ENCODE assay signal across 8 mouse cellular contexts in genomic region chr12:101975167-101975600, GRCm38 (mm10). TPM values are rescaled to one million over a fixed set of nuclear protein-coding genes. Genes with fewer than 3 reads are reported as not detected.
DNase-seq lines count a peak whose midpoint lies in the region; ATAC-seq lines count a peak whose summit lies in the region.

No protein-coding gene starts in this region.

- no peaks in the 10 kb centered on the region for H3K9me3 ChIP-seq in megakaryocyte, embryonic 14.5 days
- H3K9me3 ChIP-seq in hindbrain, embryonic 13.5 days = no peaks in the 10 kb centered on the region
- no peaks in the 10 kb centered on the region for H3K9me3 ChIP-seq in midbrain, embryonic 11.5 days (ENCODE audit: control insufficient read depth, low read length)

- H3K4me2 ChIP-seq in hindbrain, embryonic 13.5 days = peak overlapping the region; percentile 82
- peak overlapping the region; percentile 77 for H3K4me2 ChIP-seq in midbrain, embryonic 11.5 days

- H3K27me3 ChIP-seq in megakaryocyte, embryonic 14.5 days (replicated peaks) = no peaks in the 10 kb centered on the region
- no peaks in the 10 kb centered on the region for H3K27me3 ChIP-seq in hindbrain, embryonic 13.5 days
- no peaks in the 10 kb centered on the region for H3K27me3 ChIP-seq in midbrain, embryonic 11.5 days (ENCODE audit: control insufficient read depth, insufficient read depth, low read length)

- ATAC-seq in megakaryocyte, adult 5-6 weeks (ENCODE audit: poor library complexity, severe bottlenecking) = no peak; the same call in 1 of the 2 replicates
- ATAC-seq in hindbrain, embryonic 13.5 days (ENCODE audit: low FRiP score) = peak; percentile 69
- ATAC-seq in midbrain, embryonic 11.5 days (ENCODE audit: low FRiP score) = no peak

- peak; percentile 60 for DNase-seq in adrenal gland, adult 8-10 months
- no peak for DNase-seq in adrenal gland, adult 18-20 months (ENCODE audit: low spot score in 2 of 2)
- DNase-seq in midbrain, embryonic 11.5 days (ENCODE audit: low spot score, missing footprints) = no peak
- DNase-seq in right cerebral cortex, postnatal 10 days (ENCODE audit: low spot score in 2 of 2) = no peak
- DNase-seq in adrenal gland, postnatal 36 days = no peak

- H3K4me1 ChIP-seq in megakaryocyte, embryonic 14.5 days = peaks cover 67% of the 10 kb centered on the region
- peaks cover 37% of the 10 kb centered on the region for H3K4me1 ChIP-seq in hindbrain, embryonic 13.5 days (replicated peaks)
- H3K4me1 ChIP-seq in midbrain, embryonic 11.5 days (ENCODE audit: control insufficient read depth, insufficient read depth, low read length) = peaks cover 9% of the 10 kb centered on the region

- peaks cover 37% of the 10 kb centered on the region for H3K36me3 ChIP-seq in megakaryocyte, embryonic 14.5 days (replicated peaks; ENCODE audit: low read length)
- H3K36me3 ChIP-seq in hindbrain, embryonic 13.5 days = peaks cover 3% of the 10 kb centered on the region
- H3K36me3 ChIP-seq in midbrain, embryonic 11.5 days (ENCODE audit: control insufficient read depth, insufficient read depth, low read length) = no peaks in the 10 kb centered on the region

- peak overlapping the region; percentile 94 for H3K27ac ChIP-seq in hindbrain, embryonic 13.5 days
- H3K27ac ChIP-seq in midbrain, embryonic 11.5 days (ENCODE audit: low read depth, low read length) = peak overlapping the region; percentile 68

- peak overlapping the region; percentile 100 for H3K4me3 ChIP-seq in megakaryocyte, embryonic 14.5 days (replicated peaks)
- peak overlapping the region; percentile 87 for H3K4me3 ChIP-seq in hindbrain, embryonic 13.5 days
- peak overlapping the region; percentile 89 for H3K4me3 ChIP-seq in midbrain, embryonic 11.5 days (ENCODE audit: low read depth, low read length)

- WGBS in hindbrain, embryonic 13.5 days = 0% methylated on average over 23 of the region's 23 CpGs
- under 1% methylated on average over 22 of the region's 23 CpGs for WGBS in midbrain, embryonic 11.5 days

- H3K9ac ChIP-seq in hindbrain, embryonic 13.5 days = peak overlapping the region; percentile 96
- peak overlapping the region; percentile 73 for H3K9ac ChIP-seq in midbrain, embryonic 11.5 days (ENCODE audit: low read length)

RNA-seq across cellular contexts. Expression of gene Cpsf2, which starts 0.6 kb away (rescaled TPM):
- 10 to 100 TPM; 33.5 to 39.0 (median 37.2) TPM for total RNA-seq in adrenal gland, adult 8-10 months (2022)
- total RNA-seq in adrenal gland, adult 18-20 months (2021) = 10 to 100 TPM; 25.3 to 36.3 TPM
- polyA plus RNA-seq in megakaryocyte, embryonic 14.5 days (2012; ENCODE audit: insufficient read depth, low replicate concordance) = 2.3 and 4.4 TPM in 2 replicates
- 28.0 and 29.3 TPM in 2 replicates for total RNA-seq in megakaryocyte, adult 5-6 weeks (2015)
- 43.3 and 45.3 TPM in 2 replicates for total RNA-seq in megakaryocyte, adult 5-6 weeks (2017)
- 33.8 and 34.6 TPM in 2 replicates for polyA plus RNA-seq in hindbrain, embryonic 13.5 days (2015; fragmentation: Nextera tagmentation; extraction: Ambion mirVana)
- polyA plus RNA-seq in midbrain, embryonic 11.5 days (2014; fragmentation: Nextera tagmentation; extraction: Ambion mirVana) = 45.4 and 49.9 TPM in 2 replicates
- total RNA-seq in adrenal gland, postnatal 36 days (2021) = 10 to 100 TPM; 36.3 to 41.6 TPM

RNA-seq across cellular contexts. Expression of gene Atxn3, which starts 17.1 kb away (rescaled TPM):
- 10 to 100 TPM; 17.7 to 24.6 (median 20.9) TPM for total RNA-seq in adrenal gland, adult 8-10 months (2022)
- total RNA-seq in adrenal gland, adult 18-20 months (2021) = 10 to 100 TPM; 15.1 to 18.4 TPM
- 0.38 TPM in 1 of 2 replicates, not detected in the other for polyA plus RNA-seq in megakaryocyte, embryonic 14.5 days (2012; ENCODE audit: insufficient read depth, low replicate concordance)
- total RNA-seq in megakaryocyte, adult 5-6 weeks (2015) = 24.4 and 26.8 TPM in 2 replicates
- 51.3 and 53.4 TPM in 2 replicates for total RNA-seq in megakaryocyte, adult 5-6 weeks (2017)
- 12.5 and 13.7 TPM in 2 replicates for polyA plus RNA-seq in hindbrain, embryonic 13.5 days (2015; fragmentation: Nextera tagmentation; extraction: Ambion mirVana)
- polyA plus RNA-seq in midbrain, embryonic 11.5 days (2014; fragmentation: Nextera tagmentation; extraction: Ambion mirVana) = 17.7 and 19.2 TPM in 2 replicates
- total RNA-seq in adrenal gland, postnatal 36 days (2021) = 10 to 100 TPM; 20.0 to 22.5 TPM
